In the genomic region with DNA sequence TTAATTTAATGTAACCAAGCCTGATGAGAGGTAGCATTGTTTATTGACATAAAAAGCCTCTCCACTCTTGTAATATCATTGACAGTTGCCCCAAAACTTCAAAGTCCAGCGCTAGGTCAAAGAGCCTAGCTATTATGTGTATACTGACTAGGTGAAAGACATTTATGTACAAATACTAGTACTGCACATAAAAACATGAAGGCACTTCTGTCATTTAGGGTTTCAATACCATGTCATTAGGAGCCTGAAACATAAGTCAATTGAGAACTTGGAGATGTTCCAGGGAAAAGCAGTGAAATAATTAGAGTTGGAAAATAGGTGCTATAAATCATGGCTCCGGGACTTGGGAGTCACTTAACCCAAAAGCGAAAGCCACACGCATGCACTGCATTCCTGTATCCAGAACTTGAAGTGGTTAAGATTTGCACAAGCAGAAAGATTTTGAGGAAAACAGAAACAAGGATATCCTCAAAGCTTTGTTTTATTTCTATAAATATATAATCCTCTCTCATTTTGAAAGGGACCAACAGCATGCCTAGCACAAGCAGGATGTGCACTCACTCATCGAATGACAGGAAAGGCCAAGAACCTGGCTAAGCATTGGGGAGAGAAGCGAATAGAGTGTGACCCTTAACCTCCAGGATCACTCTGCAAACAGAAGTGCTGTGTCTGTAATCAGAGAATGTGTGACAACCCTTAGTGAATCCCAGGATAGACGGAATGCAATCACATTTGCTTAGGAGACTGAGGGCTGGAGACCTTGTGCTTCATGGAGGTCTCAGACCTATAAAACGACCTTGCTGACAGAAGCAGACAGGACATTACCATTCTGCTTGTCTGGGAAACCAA, we compare ENCODE assay signal across 19 mouse cellular contexts.
DNase-seq lines count a peak whose midpoint lies in the region; ATAC-seq and TF ChIP-seq lines count a peak whose summit lies in the region.
"Had no signal": no experiment of that assay in that cellular context is flagged by ENCODE, and none has a peak within 500 bp of the region (broad histone marks: within the 10 kb centered on the region; RNA-seq: fewer than 3 reads in every experiment).

No protein-coding gene starts in this region.

- WGBS in kidney, postnatal 0 days: 15% methylated on average over 8 of the region's 8 CpGs
- 20% methylated on average over 8 of the region's 8 CpGs for WGBS in neural tube, embryonic 15.5 days
- WGBS in hindbrain, embryonic 14.5 days: 43% methylated on average over 8 of the region's 8 CpGs

- H3K27ac ChIP-seq in kidney, postnatal 0 days: no peak overlapping the region
- H3K27ac ChIP-seq in neural tube, embryonic 15.5 days (replicated peaks): no peak overlapping the region; the same call in 1 of the 2 replicates
- H3K27ac ChIP-seq in hindbrain, embryonic 14.5 days: peak overlapping the region; percentile 58
- H3K27ac ChIP-seq: gastrocnemius, adult 2 months; macrophage had no signal

- peak; percentile 61 for DNase-seq in kidney, postnatal 0 days (ENCODE audit: low spot score)
- DNase-seq in kidney, adult 8-10 months: no peak
- DNase-seq in neural tube, embryonic 10.5 days (ENCODE audit: extremely low spot score, low spot score): peak; percentile 19
- no peak for DNase-seq in hindbrain, embryonic 14.5 days (ENCODE audit: low spot score)
- peak; percentile 32 for DNase-seq in yolk sac, embryonic 10.5 days (ENCODE audit: low spot score)
- DNase-seq in thymus, postnatal 4 days: no peak
- no peak for DNase-seq in gastrocnemius, adult 18-20 months (ENCODE audit: low spot score)
- DNase-seq: adrenal gland, postnatal 25 days; cerebellum, adult 9-10 months; gastrocnemius, adult 2 months; heart, adult 11 months; kidney, adult 2 months; liver; lung, adult 2 months; retina, postnatal 1 day; thymus, postnatal 25 days had no signal

- no peaks in the 10 kb centered on the region for H3K27me3 ChIP-seq in kidney, postnatal 0 days (ENCODE audit: insufficient read depth, low read length)
- no peaks in the 10 kb centered on the region for H3K27me3 ChIP-seq in neural tube, embryonic 15.5 days (replicated peaks)
- H3K27me3 ChIP-seq in hindbrain, embryonic 14.5 days (ENCODE audit: control insufficient read depth, insufficient read depth, low read length): no peaks in the 10 kb centered on the region

- no peaks in the 10 kb centered on the region for H3K36me3 ChIP-seq in kidney, postnatal 0 days (ENCODE audit: insufficient read depth, low read length)
- H3K36me3 ChIP-seq in neural tube, embryonic 15.5 days: no peaks in the 10 kb centered on the region
- no peaks in the 10 kb centered on the region for H3K36me3 ChIP-seq in hindbrain, embryonic 14.5 days (replicated peaks; ENCODE audit: control insufficient read depth, insufficient read depth)

- no peak overlapping the region for H3K9ac ChIP-seq in kidney, postnatal 0 days (ENCODE audit: low read depth, low read length)
- H3K9ac ChIP-seq in neural tube, embryonic 15.5 days (replicated peaks): no peak overlapping the region
- no peak overlapping the region for H3K9ac ChIP-seq in hindbrain, embryonic 14.5 days

- TF ChIP-seq CTCF in kidney, postnatal 0 days (IDR thresholded peaks at IDR 0.05; ENCODE audit: low read depth): no peak

- no peaks in the 10 kb centered on the region for H3K9me3 ChIP-seq in kidney, postnatal 0 days (replicated peaks; ENCODE audit: low read length)
- no peaks in the 10 kb centered on the region for H3K9me3 ChIP-seq in neural tube, embryonic 15.5 days (replicated peaks)
- H3K9me3 ChIP-seq in hindbrain, embryonic 14.5 days (ENCODE audit: control insufficient read depth, low read length): no peaks in the 10 kb centered on the region

- H3K4me2 ChIP-seq in kidney, postnatal 0 days (ENCODE audit: low read length): no peak overlapping the region
- no peak overlapping the region for H3K4me2 ChIP-seq in neural tube, embryonic 15.5 days
- no peak overlapping the region for H3K4me2 ChIP-seq in hindbrain, embryonic 14.5 days (replicated peaks)

- no peaks in the 10 kb centered on the region for H3K4me1 ChIP-seq in kidney, postnatal 0 days (replicated peaks; ENCODE audit: insufficient read depth, low read length)
- peaks cover 17% of the 10 kb centered on the region for H3K4me1 ChIP-seq in neural tube, embryonic 15.5 days
- H3K4me1 ChIP-seq in hindbrain, embryonic 14.5 days (replicated peaks; ENCODE audit: control insufficient read depth, insufficient read depth, low read length): peaks cover 9% of the 10 kb centered on the region; the same call in 1 of the 2 replicates

- no peak overlapping the region for H3K4me3 ChIP-seq in kidney, postnatal 0 days (replicated peaks; ENCODE audit: low read depth, low read length)
- H3K4me3 ChIP-seq in neural tube, embryonic 15.5 days (replicated peaks): no peak overlapping the region
- H3K4me3 ChIP-seq in hindbrain, embryonic 14.5 days (replicated peaks; ENCODE audit: low read length): no peak overlapping the region
- H3K4me3 ChIP-seq: gastrocnemius, adult 2 months had no signal

- ATAC-seq in kidney, postnatal 0 days (replicated peaks; ENCODE audit: low FRiP score, low read depth): no peak
- no peak for ATAC-seq in neural tube, embryonic 15.5 days (ENCODE audit: low FRiP score)
- 0 out of 2 replicates have a peak, but pooled peaks have one; percentile 3 for ATAC-seq in hindbrain, embryonic 14.5 days (ENCODE audit: low FRiP score)
- ATAC-seq: Patski had no signal

Comparison
In these comparisons a context has a peak if more than half of its experiments do, and no peak if none do; other contexts are left out.
1. DNase-seq: peak in kidney, postnatal 0 days (single experiment), neural tube, embryonic 10.5 days (single experiment) and yolk sac, embryonic 10.5 days (single experiment); none in kidney, adult 8-10 months (0 of 2), hindbrain, embryonic 14.5 days (single experiment), thymus, postnatal 4 days (single experiment) and gastrocnemius, adult 18-20 months (single experiment).